Mouse (Mus musculus) limb, embryonic 11.5 days (tissue): ENCODE measurements at regions not wholly inside any gene's neighbourhood (a gene's known extent, or its start where the extent isn't known, plus 50 kb on each side); places are given as distances from the start of the nearest gene placed in this dataset.

ENCODE experiments used
- ATAC-seq: fragments of 200-750 bp; cut with Nextera tagmentation; 2 replicates; pipeline ENCODE4 v1.8.0; 2017; ENCODE audit warnings: low read depth; ENCODE audit not compliant: insufficient number of reproducible peaks, low FRiP score, low TSS enrichment
- DNase-seq: peaks from one replicate; pipeline ENCODE4 v3.0.0-alpha.2; 2015; ENCODE audit warnings: low spot score
- H3K27ac ChIP-seq: fragments of 300-500 bp; sonication (generic); replicated peaks from 2 replicates; pipeline ENCODE4 v1.5.1; 2014; ENCODE audit warnings: low read depth, mild to moderate bottlenecking, low read length
- H3K27me3 ChIP-seq: fragments of 300-500 bp; sonication (generic); 2 replicates; pipeline ENCODE4 v1.6.1; 2014; ENCODE audit warnings: mild to moderate bottlenecking, low read length, mixed read lengths; ENCODE audit not compliant: control insufficient read depth, insufficient read depth
- H3K36me3 ChIP-seq: fragments of 300-500 bp; sonication (generic); 2 replicates; pipeline ENCODE4 v1.6.1; 2014; ENCODE audit warnings: mild to moderate bottlenecking, low read length, moderate library complexity, mixed read lengths; ENCODE audit not compliant: control insufficient read depth, insufficient read depth
- H3K4me1 ChIP-seq: fragments of 300-500 bp; sonication (generic); 2 replicates; pipeline ENCODE4 v1.6.1; 2014; ENCODE audit warnings: low read length, mixed read lengths; ENCODE audit not compliant: control insufficient read depth, insufficient read depth
- H3K4me2 ChIP-seq: fragments of 300-500 bp; sonication (generic); 2 replicates; pipeline ENCODE4 v1.6.1; 2014; ENCODE audit warnings: low read depth, mild to moderate bottlenecking, moderate library complexity; ENCODE audit not compliant: severe bottlenecking
- H3K4me3 ChIP-seq: fragments of 300-500 bp; sonication (generic); 2 replicates; pipeline ENCODE4 v1.5.1; 2014; ENCODE audit warnings: low read depth, low read length
- H3K9ac ChIP-seq: fragments of 300-500 bp; sonication (generic); 2 replicates; pipeline ENCODE4 v1.6.1; 2014; ENCODE audit warnings: mild to moderate bottlenecking, low read length
- H3K9me3 ChIP-seq: fragments of 300-500 bp; sonication (generic); 2 replicates; pipeline ENCODE4 v1.6.1; 2016; ENCODE audit warnings: low read length; ENCODE audit not compliant: control insufficient read depth
- WGBS: fragments of 180-500 bp; shearing (Covaris S2); extraction: QIAGEN DNeasy Blood & Tissue Kit; methylation state at CpG from one replicate; pipeline ENCODE4 v1.1.7; 2014; 5-methylcytosine and 5-hydroxymethylcytosine counted together

GRCm38 (mm10) chr1:35766271-35766670 lies 301.9 kb upstream of the Hs6st1 start:
- no peak for DNase-seq
- Histone ChIP-seq H3K4me3 (no peak overlapping the region), H3K27me3 (no peaks in the 10 kb centered on the region), H3K9me3 (no peaks in the 10 kb centered on the region), H3K36me3 (no peaks in the 10 kb centered on the region), H3K4me2 (no peak overlapping the region), H3K4me1 (no peaks in the 10 kb centered on the region), H3K27ac (no peak overlapping the region), H3K9ac (no peak overlapping the region)
- whole genome bisulfite sequencing: 89% methylated on average over 5 of the region's 5 CpGs
- ATAC-seq: no peak

- H3K4me2 ChIP-seq: no peak overlapping the region
- no peaks in the 10 kb centered on the region for H3K9me3 ChIP-seq
- no peak overlapping the region for H3K9ac ChIP-seq
- WGBS: 87% methylated on average over 6 of the region's 6 CpGs
- H3K4me1 ChIP-seq: no peaks in the 10 kb centered on the region
- no peak overlapping the region for H3K4me3 ChIP-seq
- DNase-seq (no peak), ATAC-seq (no peak)
- no peak overlapping the region for H3K27ac ChIP-seq
- no peaks in the 10 kb centered on the region for H3K36me3 ChIP-seq
- H3K27me3 ChIP-seq: no peaks in the 10 kb centered on the region
Observed at GRCm38 (mm10) chr1:35772567-35772966, 295.6 kb upstream of the Hs6st1 start.

GRCm38 (mm10) chr1:35774566-35774965 lies 293.6 kb upstream of the Hs6st1 start:
- Histone ChIP-seq H3K4me1 (no peaks in the 10 kb centered on the region), H3K4me2 (no peak overlapping the region), H3K9ac (no peak overlapping the region), H3K4me3 (no peak overlapping the region), H3K9me3 (no peaks in the 10 kb centered on the region), H3K27me3 (no peaks in the 10 kb centered on the region), H3K36me3 (no peaks in the 10 kb centered on the region), H3K27ac (no peak overlapping the region)
- 89% methylated on average over 2 of the region's 2 CpGs for WGBS
- ATAC-seq (no peak), DNase-seq (no peak)

GRCm38 (mm10) chr1:35782668-35783067 lies 285.5 kb upstream of the Hs6st1 start:
- Histone ChIP-seq H3K27ac (no peak overlapping the region), H3K4me2 (no peak overlapping the region), H3K9ac (no peak overlapping the region), H3K9me3 (no peaks in the 10 kb centered on the region), H3K27me3 (no peaks in the 10 kb centered on the region), H3K4me1 (no peaks in the 10 kb centered on the region), H3K4me3 (no peak overlapping the region), H3K36me3 (no peaks in the 10 kb centered on the region)
- 89% methylated on average over 2 of the region's 2 CpGs for WGBS
- DNase-seq (no peak), ATAC-seq (no peak)

GRCm38 (mm10) chr1:35783427-35783826 lies 284.8 kb upstream of the Hs6st1 start:
- H3K9me3 ChIP-seq: no peaks in the 10 kb centered on the region
- no peaks in the 10 kb centered on the region for H3K4me1 ChIP-seq
- ATAC-seq (no peak), DNase-seq (no peak)
- 68% methylated on average over 6 of the region's 6 CpGs for WGBS
- H3K27me3 ChIP-seq: no peaks in the 10 kb centered on the region
- H3K9ac ChIP-seq: no peak overlapping the region
- H3K36me3 ChIP-seq: no peaks in the 10 kb centered on the region
- H3K4me2 ChIP-seq: no peak overlapping the region
- H3K27ac ChIP-seq: no peak overlapping the region
- H3K4me3 ChIP-seq: no peak overlapping the region

- no peaks in the 10 kb centered on the region for H3K4me1 ChIP-seq
- no peaks in the 10 kb centered on the region for H3K36me3 ChIP-seq
- H3K27ac ChIP-seq: no peak overlapping the region
- no peak overlapping the region for H3K9ac ChIP-seq
- H3K27me3 ChIP-seq: no peaks in the 10 kb centered on the region
- WGBS: 93% methylated on average over 4 of the region's 4 CpGs
- no peaks in the 10 kb centered on the region for H3K9me3 ChIP-seq
- no peak overlapping the region for H3K4me3 ChIP-seq
- ATAC-seq: no peak
- DNase-seq: no peak
- no peak overlapping the region for H3K4me2 ChIP-seq
Observed at GRCm38 (mm10) chr1:35786241-35786640, 282.0 kb upstream of the Hs6st1 start.

GRCm38 (mm10) chr1:35786668-35787213 lies 281.5 kb upstream of the Hs6st1 start:
- WGBS: 84% methylated on average over 8 of the region's 8 CpGs
- DNase-seq: no peak

GRCm38 (mm10) chr1:35797064-35797463 lies 271.1 kb upstream of the Hs6st1 start:
- no peak for ATAC-seq

More at GRCm38 (mm10) chr1:35786668-35787213, 281.5 kb upstream of the Hs6st1 start:
- no peaks in the 10 kb centered on the region for H3K9me3 ChIP-seq
- no peaks in the 10 kb centered on the region for H3K4me1 ChIP-seq
- H3K27ac ChIP-seq: no peak overlapping the region
- no peak overlapping the region for H3K4me3 ChIP-seq
- no peak overlapping the region for H3K4me2 ChIP-seq
- no peak overlapping the region for H3K9ac ChIP-seq
- no peaks in the 10 kb centered on the region for H3K36me3 ChIP-seq
- no peaks in the 10 kb centered on the region for H3K27me3 ChIP-seq
- ATAC-seq: no peak

GRCm38 (mm10) chr1:35797526-35797925 lies 270.7 kb upstream of the Hs6st1 start:
- Histone ChIP-seq H3K4me3 (no peak overlapping the region), H3K4me2 (no peak overlapping the region), H3K9ac (no peak overlapping the region), H3K27ac (no peak overlapping the region), H3K4me1 (no peaks in the 10 kb centered on the region), H3K27me3 (no peaks in the 10 kb centered on the region), H3K36me3 (no peaks in the 10 kb centered on the region), H3K9me3 (no peaks in the 10 kb centered on the region)
- WGBS: 86% methylated on average over 2 of the region's 2 CpGs
- ATAC-seq (no peak), DNase-seq (no peak)

More at GRCm38 (mm10) chr1:35797064-35797463, 271.1 kb upstream of the Hs6st1 start:
- no peak overlapping the region for H3K9ac ChIP-seq
- no peaks in the 10 kb centered on the region for H3K4me1 ChIP-seq
- H3K9me3 ChIP-seq: no peaks in the 10 kb centered on the region
- no peaks in the 10 kb centered on the region for H3K36me3 ChIP-seq
- no peak for DNase-seq
- WGBS: 82% methylated on average over 2 of the region's 2 CpGs
- H3K4me3 ChIP-seq: no peak overlapping the region
- no peak overlapping the region for H3K27ac ChIP-seq
- no peak overlapping the region for H3K4me2 ChIP-seq
- H3K27me3 ChIP-seq: no peaks in the 10 kb centered on the region
